Mouse (Mus musculus) intestine, embryonic 16.5 days (tissue): Measurements from ENCODE around the gene Crygd. TPM values are rescaled to one million over a fixed set of nuclear protein-coding genes. Genes with fewer than 3 reads are reported as not detected.

ENCODE experiments used
- ATAC-seq: fragments of 200-750 bp; cut with Nextera tagmentation; 2 replicates; pipeline ENCODE4 v1.8.0; 2017; ENCODE audit warnings: moderate TSS enrichment, moderate library complexity
- H3K27ac ChIP-seq: fragments of 300-500 bp; sonication (generic); 2 replicates; pipeline ENCODE4 v1.5.1; 2014; ENCODE audit warnings: mild to moderate bottlenecking, low read length
- H3K27me3 ChIP-seq: fragments of 300-500 bp; sonication (generic); replicated peaks from 2 replicates; pipeline ENCODE4 v1.6.1; 2014; ENCODE audit warnings: low read length, control low read depth, mixed read lengths; ENCODE audit not compliant: control insufficient read depth, insufficient read depth
- H3K36me3 ChIP-seq: fragments of 300-500 bp; sonication (generic); 2 replicates; pipeline ENCODE4 v1.6.1; 2014; ENCODE audit warnings: low read length, control low read depth; ENCODE audit not compliant: control insufficient read depth, insufficient read depth
- H3K4me1 ChIP-seq: fragments of 300-500 bp; sonication (generic); 2 replicates; pipeline ENCODE4 v1.6.1; 2014; ENCODE audit warnings: low read length, control low read depth, mixed read lengths; ENCODE audit not compliant: control insufficient read depth, insufficient read depth
- H3K4me2 ChIP-seq: fragments of 300-500 bp; sonication (generic); 2 replicates; pipeline ENCODE4 v1.6.1; 2014; ENCODE audit warnings: low read depth, low read length, control low read depth
- H3K4me3 ChIP-seq: fragments of 300-500 bp; sonication (generic); 2 replicates; pipeline ENCODE4 v1.5.1; 2014; ENCODE audit warnings: mild to moderate bottlenecking, low read length
- H3K9ac ChIP-seq: fragments of 300-500 bp; sonication (generic); 2 replicates; pipeline ENCODE4 v1.6.1; 2014; ENCODE audit warnings: low read depth, low read length
- H3K9me3 ChIP-seq: fragments of 300-500 bp; sonication (generic); 2 replicates; pipeline ENCODE4 v1.6.1; 2016; ENCODE audit warnings: low read length, control low read depth; ENCODE audit not compliant: control insufficient read depth
- WGBS: fragments of 180-500 bp; shearing (Covaris S2); extraction: QIAGEN DNeasy Blood & Tissue Kit; methylation state at CpG from one replicate; pipeline ENCODE4 v1.1.7; 2014; 5-methylcytosine and 5-hydroxymethylcytosine counted together
- polyA plus RNA-seq: library from polyadenylated mRNA; unstranded; fragments of >200 nt; fragmentation: Nextera tagmentation; extraction: Ambion mirVana; gene quantifications from 2 replicates; pipeline ENCODE4 v1.2.1, GENCODE M21; 2015

Crygd gene
- polyA plus RNA-seq, 1 experiment from 2014 or later = not detected

DNA sequence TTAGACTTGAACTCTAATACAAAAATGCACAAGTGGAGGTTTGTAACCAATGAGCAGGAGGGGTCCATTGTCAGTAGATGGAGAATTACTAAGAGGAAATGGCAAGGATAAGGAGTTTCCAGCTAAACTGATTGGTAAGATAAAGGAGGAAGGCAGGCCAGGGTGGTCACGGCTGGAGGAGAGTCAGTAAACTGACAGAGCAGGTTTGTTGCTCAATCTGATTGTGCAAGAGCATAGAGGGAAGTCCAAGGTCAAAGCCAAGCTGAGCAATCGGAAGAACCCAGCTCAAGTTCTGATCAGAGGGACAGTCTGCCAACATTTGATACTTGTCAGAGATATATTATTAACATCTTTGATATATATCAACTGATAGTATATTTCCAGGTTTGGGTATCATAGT lies 27.1 kb upstream of the Crygd start:
- WGBS = 45% methylated on average over 2 of the region's 2 CpGs
- no peak overlapping the region for H3K9ac ChIP-seq
- H3K36me3 ChIP-seq = no peaks in the 10 kb centered on the region
- peak; percentile 89 for ATAC-seq
- no peaks in the 10 kb centered on the region for H3K4me1 ChIP-seq
- no peak overlapping the region for H3K27ac ChIP-seq
- H3K4me3 ChIP-seq = no peak overlapping the region
- no peaks in the 10 kb centered on the region for H3K27me3 ChIP-seq
- no peak overlapping the region for H3K4me2 ChIP-seq
- no peaks in the 10 kb centered on the region for H3K9me3 ChIP-seq

DNA sequence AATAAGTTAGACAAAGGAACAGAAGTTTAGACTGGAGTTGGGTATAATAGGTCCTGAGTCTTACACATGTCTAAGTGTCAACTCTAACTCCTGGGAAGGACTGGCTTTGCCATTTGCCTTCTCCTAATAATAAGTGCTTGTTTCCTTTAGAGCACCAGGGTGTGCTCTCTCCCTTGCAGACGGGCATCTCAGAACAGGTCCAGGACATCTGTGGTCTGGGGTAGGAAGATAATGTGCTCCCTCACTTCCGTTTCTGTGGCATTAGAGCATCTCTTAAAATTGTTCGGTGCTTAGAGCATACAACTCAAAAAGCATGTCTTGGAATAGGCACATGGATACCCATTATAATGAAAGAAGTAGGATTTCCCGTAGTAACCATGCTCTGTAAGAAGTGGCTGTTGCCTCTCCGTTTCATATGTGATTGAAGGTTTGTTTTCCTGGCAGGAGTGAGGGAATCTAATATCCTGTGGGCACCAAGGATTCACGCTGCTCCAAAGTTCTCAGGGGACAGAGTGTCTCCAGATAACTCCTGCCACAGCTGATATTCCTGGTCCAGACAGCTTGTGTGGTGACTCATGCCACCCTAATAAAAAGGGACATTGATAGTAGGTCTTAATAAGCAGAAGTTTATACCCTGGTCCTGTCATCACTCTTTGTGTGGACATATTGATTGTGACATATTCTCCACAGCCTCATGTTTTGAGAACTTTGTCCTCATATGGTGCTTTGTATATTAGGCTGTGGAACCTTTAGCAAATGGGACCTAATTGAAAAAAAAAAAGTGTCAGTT lies 25.5 kb upstream of the Crygd start:
- H3K4me1 ChIP-seq = no peaks in the 10 kb centered on the region
- H3K9ac ChIP-seq = no peak overlapping the region
- H3K36me3 ChIP-seq = no peaks in the 10 kb centered on the region
- no peak overlapping the region for H3K4me2 ChIP-seq
- no peaks in the 10 kb centered on the region for H3K9me3 ChIP-seq
- no peak overlapping the region for H3K27ac ChIP-seq
- peak; percentile 62; the same call in 1 of the 2 replicates for ATAC-seq
- 74% methylated on average over 6 of the region's 6 CpGs for WGBS
- H3K4me3 ChIP-seq = no peak overlapping the region
- H3K27me3 ChIP-seq = no peaks in the 10 kb centered on the region

- Histone ChIP-seq H3K4me3 (no peak within 1 kb of the TSS), H3K27me3 (no peaks in the 10 kb centered on the region), H3K36me3 (no peaks in the 10 kb centered on the region), H3K4me2 (no peak within 1 kb of the TSS), H3K9ac (no peak within 1 kb of the TSS), H3K27ac (no peak within 1 kb of the TSS), H3K4me1 (no peaks in the 10 kb centered on the region), H3K9me3 (no peaks in the 10 kb centered on the region)
- WGBS = 42% methylated on average over 7 of the region's 7 CpGs
- no peak for ATAC-seq
Measured at GRCm38 (mm10) chr1:65082188-65082587, 18.9 kb upstream of the Crygd start, which contains the start of gene Crygb. Crygb (minus strand) TSS chr1:65082288.

GRCm38 (mm10) chr1:65075607-65076006 lies 12.4 kb upstream of the Crygd start:
- no peak overlapping the region for H3K4me3 ChIP-seq
- no peaks in the 10 kb centered on the region for H3K4me1 ChIP-seq
- H3K9me3 ChIP-seq = no peaks in the 10 kb centered on the region
- H3K36me3 ChIP-seq = no peaks in the 10 kb centered on the region
- H3K9ac ChIP-seq = no peak overlapping the region
- H3K4me2 ChIP-seq = no peak overlapping the region
- H3K27me3 ChIP-seq = no peaks in the 10 kb centered on the region
- WGBS = 17% methylated on average over 5 of the region's 5 CpGs
- ATAC-seq = no peak
- H3K27ac ChIP-seq = no peak overlapping the region

GRCm38 (mm10) chr1:65073589-65073988 lies 10.3 kb upstream of the Crygd start, which contains the start of gene Crygc:
Crygc (minus strand) TSS chr1:65073689.
- H3K4me1 ChIP-seq = no peaks in the 10 kb centered on the region

GRCm38 (mm10) chr1:65067842-65068241 lies 4.6 kb upstream of the Crygd start:
- Histone ChIP-seq H3K9me3 (no peaks in the 10 kb centered on the region), H3K27me3 (no peaks in the 10 kb centered on the region), H3K4me2 (no peak overlapping the region), H3K9ac (no peak overlapping the region), H3K4me3 (no peak overlapping the region), H3K27ac (no peak overlapping the region), H3K4me1 (no peaks in the 10 kb centered on the region), H3K36me3 (no peaks in the 10 kb centered on the region)
- no peak for ATAC-seq

More at GRCm38 (mm10) chr1:65073589-65073988, 10.3 kb upstream of the Crygd start, which contains the start of gene Crygc:
- Histone ChIP-seq H3K27me3 (no peaks in the 10 kb centered on the region), H3K9ac (no peak within 1 kb of the TSS), H3K27ac (no peak within 1 kb of the TSS), H3K9me3 (no peaks in the 10 kb centered on the region), H3K4me3 (no peak within 1 kb of the TSS), H3K36me3 (no peaks in the 10 kb centered on the region), H3K4me2 (no peak within 1 kb of the TSS)
- 70% methylated on average over 6 of the region's 6 CpGs for WGBS
- no peak for ATAC-seq

GRCm38 (mm10) chr1:65064201-65064600 lies 949 bp upstream of the Crygd start:
- no peak overlapping the region for H3K4me3 ChIP-seq
- no peak overlapping the region for H3K4me2 ChIP-seq
- H3K9me3 ChIP-seq = no peaks in the 10 kb centered on the region
- no peak overlapping the region for H3K27ac ChIP-seq
- H3K4me1 ChIP-seq = 0 out of 2 replicates have a peak, but pooled peaks cover 3% of the 10 kb centered on the region
- H3K9ac ChIP-seq = no peak overlapping the region
- 86% methylated on average over 15 of the region's 15 CpGs for WGBS
- ATAC-seq = no peak
- no peaks in the 10 kb centered on the region for H3K27me3 ChIP-seq
- H3K36me3 ChIP-seq = no peaks in the 10 kb centered on the region

- Histone ChIP-seq H3K36me3 (no peaks in the 10 kb centered on the region), H3K27ac (no peak overlapping the region), H3K4me3 (no peak overlapping the region), H3K9me3 (no peaks in the 10 kb centered on the region), H3K4me1 (no peaks in the 10 kb centered on the region), H3K9ac (no peak overlapping the region), H3K27me3 (no peaks in the 10 kb centered on the region; the same call in 1 of the 2 replicates), H3K4me2 (no peak overlapping the region)
- ATAC-seq = no peak
- 38% methylated on average over 2 of the region's 2 CpGs for WGBS
Measured at GRCm38 (mm10) chr1:65052140-65052539, 11.1 kb downstream of the Crygd start.

DNA sequence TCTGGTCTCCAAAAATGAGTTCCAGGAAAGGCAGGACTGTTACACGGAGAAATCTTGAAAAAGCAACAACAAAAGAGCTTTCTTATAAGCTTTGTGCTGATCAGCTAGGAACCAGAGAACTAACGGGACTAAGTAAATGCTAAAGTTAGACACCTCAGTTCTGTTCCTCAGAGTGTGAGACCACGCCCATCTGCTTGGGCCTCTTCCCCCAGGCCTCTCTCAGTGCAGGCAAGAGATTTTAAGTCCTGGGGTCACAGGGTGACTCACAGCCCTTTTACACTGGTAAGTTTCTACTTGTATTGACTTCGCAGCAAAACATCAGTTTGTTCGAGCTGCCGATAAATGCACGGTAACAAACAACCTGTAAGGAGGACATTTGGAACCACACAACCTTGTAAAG lies 11.6 kb downstream of the Crygd start:
- Histone ChIP-seq H3K36me3 (no peaks in the 10 kb centered on the region), H3K9ac (no peak overlapping the region), H3K4me1 (no peaks in the 10 kb centered on the region), H3K27ac (no peak overlapping the region), H3K9me3 (no peaks in the 10 kb centered on the region), H3K27me3 (no peaks in the 10 kb centered on the region; the same call in 1 of the 2 replicates), H3K4me3 (no peak overlapping the region), H3K4me2 (no peak overlapping the region)
- no peak for ATAC-seq
- WGBS = 64% methylated on average over 7 of the region's 7 CpGs
